Mouse (Mus musculus) bone marrow, adult 2 months (tissue): ENCODE results near the gene Gemin6.

Source experiments
- CTCF ChIP-seq: fragments of 200-500 bp; IDR thresholded peaks from 2 replicates; pipeline ENCODE4 v1.5.1; 2011; ENCODE audit warnings: low read length, control low read depth; ENCODE audit not compliant: control insufficient read depth, insufficient read depth
- POLR2A ChIP-seq: fragments of 200-500 bp; IDR thresholded peaks from 2 replicates; pipeline ENCODE4 v1.6.1; 2011; ENCODE audit warnings: low read depth, mild to moderate bottlenecking, control low read depth, low read length, borderline replicate concordance; ENCODE audit not compliant: control insufficient read depth

DNA sequence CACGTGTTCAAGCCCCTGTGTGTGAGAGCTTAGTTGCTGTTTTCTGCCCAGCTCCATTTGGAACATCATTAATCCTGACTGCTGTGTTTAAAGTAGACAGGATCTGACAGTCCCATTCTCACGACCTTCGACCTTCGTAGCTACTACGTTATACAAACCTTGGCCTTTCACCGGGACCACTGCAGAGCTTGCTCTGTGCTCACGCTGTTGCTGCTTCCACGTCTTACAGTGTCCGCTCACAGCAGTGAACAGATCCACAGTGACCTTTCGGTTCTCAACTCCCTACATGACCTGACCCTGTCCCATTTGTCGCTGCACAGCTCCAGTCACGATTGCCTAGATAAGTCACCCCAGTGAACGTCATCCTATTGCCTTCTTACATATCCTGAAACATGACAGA is 18.9 kb downstream of the Gemin6 start:
- TF ChIP-seq CTCF (no peak), POLR2A (no peak)
